Mouse (Mus musculus) layer of hippocampus, adult 11-12 months (tissue): ENCODE results near the gene 1700016C15Rik.

Source experiments
- DNase-seq: peaks from one replicate; pipeline ENCODE4 v3.0.0; 2022; ENCODE audit warnings: low spot score

Gene 1700016C15Rik

GRCm38 (mm10) chr1:177797151-177797755 lies 67.6 kb downstream of the 1700016C15Rik start:
- DNase-seq = no peak
